Mouse (Mus musculus) B cell, adult 62 days (primary cell): ENCODE results near the gene Wdr49. TPM values are rescaled to one million over a fixed set of nuclear protein-coding genes. Genes with fewer than 3 reads are reported as not detected.

Experiments used
- total RNA-seq: library from RNA; stranded (reverse); gene quantifications from 4 replicates; pipeline ENCODE4 v1.2.4, GENCODE M21; 2023

The Wdr49 gene
- total RNA-seq: 0.22 to 1.2 TPM (median 0.73 TPM) in 4 replicates

DNA sequence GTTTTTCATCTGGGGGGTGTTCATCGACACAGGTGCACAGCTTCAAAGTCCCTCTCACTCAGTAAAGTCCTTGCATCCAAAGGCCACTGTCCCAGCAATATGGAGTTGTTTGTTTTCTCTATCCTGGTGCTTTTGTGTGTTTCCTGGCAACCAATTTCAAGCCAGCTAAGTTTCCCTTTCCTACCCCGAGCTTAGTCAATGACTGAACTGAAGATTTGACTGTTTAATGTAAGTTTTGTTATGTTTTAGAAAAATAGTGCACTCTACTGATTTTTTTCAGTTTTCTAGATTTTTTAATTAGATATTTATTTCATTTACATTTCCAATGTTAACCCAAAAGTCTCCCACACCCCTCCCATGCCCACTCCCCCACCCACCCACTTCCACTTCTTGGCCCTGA is at the start of gene Wdr49:
Gene Wdr49 (minus strand): TSS at position 101 of the 400 bp plus-strand sequence.

DNA sequence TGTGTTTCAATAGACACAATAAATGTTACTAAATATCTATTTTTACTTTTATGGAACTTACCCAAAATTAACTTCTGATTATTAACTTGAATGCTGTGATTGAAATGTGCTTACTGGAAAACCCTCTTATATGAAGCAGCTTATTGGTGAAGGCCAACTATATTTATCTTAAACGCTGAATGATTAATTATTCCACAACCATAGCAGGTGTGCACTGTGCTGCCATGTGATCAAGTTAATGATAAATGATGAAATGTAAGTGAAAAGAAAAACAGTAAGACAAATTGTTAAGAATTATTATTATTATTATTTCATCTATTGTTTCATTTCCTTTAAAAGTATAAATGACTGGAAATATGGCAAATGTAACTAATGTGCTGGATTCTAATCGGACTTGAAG is 212.0 kb downstream of the Wdr49 start, which contains the start of gene Serpini2:
Gene Serpini2 (minus strand): TSS at position 101 of the 400 bp plus-strand sequence.

Other genes with a start within 250 kb of the Wdr49 start
- not detected in 4 replicates for gene Serpini2, start 212.1 kb downstream of the Wdr49 start, total RNA-seq
- 93.1 to 119 TPM (median 106 TPM) in 4 replicates for gene Pdcd10, start 74.7 kb upstream of the Wdr49 start, total RNA-seq
- gene Serpini1, start 75.4 kb upstream of the Wdr49 start, total RNA-seq: 14.0 to 20.4 TPM (median 17.5 TPM) in 4 replicates